Mouse (Mus musculus) forebrain, embryonic 16.5 days (tissue): ENCODE data around the gene Tmcc2. TPM values are rescaled to one million over a fixed set of nuclear protein-coding genes. Genes with fewer than 3 reads are reported as not detected.
A peak's percentile ranks its signal among the peaks of the same experiment; 100 is the strongest.

Experiments
- ATAC-seq: fragments of 200-750 bp; cut with Nextera tagmentation; 2 replicates; pipeline ENCODE4 v1.8.0; 2017; ENCODE audit warnings: mild to moderate bottlenecking, moderate library complexity
- H3K27ac ChIP-seq: fragments of 300-500 bp; sonication (generic); 2 replicates; pipeline ENCODE4 v1.5.1; 2014; ENCODE audit warnings: low read length, control low read depth
- H3K27me3 ChIP-seq: fragments of 300-500 bp; sonication (generic); replicated peaks from 2 replicates; pipeline ENCODE4 v1.6.1; 2014; ENCODE audit warnings: low read length; ENCODE audit not compliant: control insufficient read depth, insufficient read depth
- H3K36me3 ChIP-seq: fragments of 300-500 bp; sonication (generic); 2 replicates; pipeline ENCODE4 v1.6.1; 2014; ENCODE audit not compliant: control insufficient read depth, insufficient read depth
- H3K4me1 ChIP-seq: fragments of 300-500 bp; sonication (generic); replicated peaks from 2 replicates; pipeline ENCODE4 v1.6.1; 2014; ENCODE audit warnings: low read length; ENCODE audit not compliant: control insufficient read depth, insufficient read depth
- H3K4me2 ChIP-seq: fragments of 300-500 bp; sonication (generic); 2 replicates; pipeline ENCODE4 v1.6.1; 2014; ENCODE audit warnings: mild to moderate bottlenecking, low read length, control low read depth
- H3K4me3 ChIP-seq: fragments of 300-500 bp; sonication (generic); replicated peaks from 2 replicates; pipeline ENCODE4 v1.5.1; 2014; ENCODE audit warnings: mild to moderate bottlenecking, low read length, control low read depth
- H3K9ac ChIP-seq: fragments of 300-500 bp; sonication (generic); replicated peaks from 2 replicates; pipeline ENCODE4 v1.6.1; 2014; ENCODE audit warnings: low read depth, low read length, control low read depth
- H3K9me3 ChIP-seq: fragments of 300-500 bp; sonication (generic); 2 replicates; pipeline ENCODE4 v1.6.1; 2016; ENCODE audit warnings: low read length; ENCODE audit not compliant: control insufficient read depth
- WGBS: fragments of 180-500 bp; shearing (Covaris S2); extraction: QIAGEN DNeasy Blood & Tissue Kit; methylation state at CpG from one replicate; pipeline ENCODE4 v1.1.7; 2014; 5-methylcytosine and 5-hydroxymethylcytosine counted together
- polyA plus RNA-seq: library from polyadenylated mRNA; unstranded; fragments of >200 nt; fragmentation: Nextera tagmentation; extraction: Ambion mirVana; gene quantifications from 2 replicates; pipeline ENCODE4 v1.2.1, GENCODE M21; 2015

Tmcc2 gene
- polyA plus RNA-seq, 1 experiment from 2014 or later = 34.9 TPM

GRCm38 (mm10) chr1:132396705-132397104 lies 5.6 kb upstream of the Tmcc2 start:
- H3K36me3 ChIP-seq = no peaks in the 10 kb centered on the region
- H3K9ac ChIP-seq = no peak overlapping the region
- ATAC-seq = no peak; the same call in 1 of the 2 replicates
- H3K4me3 ChIP-seq = no peak overlapping the region
- WGBS = 74% methylated on average over 2 of the region's 2 CpGs
- H3K4me2 ChIP-seq = no peak overlapping the region
- peaks cover 5% of the 10 kb centered on the region; the same call in 1 of the 2 replicates for H3K9me3 ChIP-seq
- no peak overlapping the region for H3K27ac ChIP-seq
- no peaks in the 10 kb centered on the region for H3K27me3 ChIP-seq
- peaks cover 13% of the 10 kb centered on the region for H3K4me1 ChIP-seq

GRCm38 (mm10) chr1:132392872-132393271 lies 1.8 kb upstream of the Tmcc2 start:
- no peak for ATAC-seq
- H3K27ac ChIP-seq = no peak overlapping the region

GRCm38 (mm10) chr1:132391580-132392022 lies 520 bp upstream of the Tmcc2 start:
- Histone ChIP-seq H3K36me3 (no peaks in the 10 kb centered on the region), H3K9me3 (no peaks in the 10 kb centered on the region), H3K27ac (peak overlapping the region; percentile 84), H3K4me1 (peaks cover 45% of the 10 kb centered on the region), H3K4me2 (peak overlapping the region; percentile 91), H3K9ac (peak overlapping the region; percentile 97), H3K4me3 (peak overlapping the region; percentile 81), H3K27me3 (no peaks in the 10 kb centered on the region)
- WGBS = under 1% methylated on average over 36 of the region's 54 CpGs
- ATAC-seq = peak; percentile 93

More at GRCm38 (mm10) chr1:132392872-132393271, 1.8 kb upstream of the Tmcc2 start:
- no peak overlapping the region for H3K4me2 ChIP-seq
- H3K4me3 ChIP-seq = no peak overlapping the region
- 41% methylated on average over 5 of the region's 5 CpGs for WGBS
- H3K27me3 ChIP-seq = no peaks in the 10 kb centered on the region
- peaks cover 40% of the 10 kb centered on the region for H3K4me1 ChIP-seq
- no peak overlapping the region for H3K9ac ChIP-seq
- no peaks in the 10 kb centered on the region for H3K36me3 ChIP-seq
- H3K9me3 ChIP-seq = no peaks in the 10 kb centered on the region

GRCm38 (mm10) chr1:132389886-132390585 lies 1.0 kb downstream of the Tmcc2 start:
- H3K4me2 ChIP-seq = peak overlapping the region; percentile 91
- peak overlapping the region; percentile 84 for H3K27ac ChIP-seq
- H3K36me3 ChIP-seq = no peaks in the 10 kb centered on the region
- H3K27me3 ChIP-seq = no peaks in the 10 kb centered on the region
- peak overlapping the region; percentile 81 for H3K4me3 ChIP-seq
- H3K9me3 ChIP-seq = no peaks in the 10 kb centered on the region
- ATAC-seq = peak; percentile 32
- peaks cover 58% of the 10 kb centered on the region for H3K4me1 ChIP-seq
- H3K9ac ChIP-seq = peak overlapping the region; percentile 97
- 6% methylated on average over 15 of the region's 15 CpGs for WGBS

GRCm38 (mm10) chr1:132388813-132389803 lies 2.0 kb downstream of the Tmcc2 start:
- ATAC-seq = no peak
- peak overlapping the region; percentile 97 for H3K9ac ChIP-seq
- H3K9me3 ChIP-seq = no peaks in the 10 kb centered on the region
- no peaks in the 10 kb centered on the region for H3K27me3 ChIP-seq
- no peak overlapping the region; the same call in 1 of the 2 replicates for H3K27ac ChIP-seq
- no peaks in the 10 kb centered on the region for H3K36me3 ChIP-seq
- peaks cover 67% of the 10 kb centered on the region for H3K4me1 ChIP-seq
- 48% methylated on average over 8 of the region's 8 CpGs for WGBS
- peak overlapping the region; percentile 91 for H3K4me2 ChIP-seq
- H3K4me3 ChIP-seq = peak overlapping the region; percentile 81

GRCm38 (mm10) chr1:132387943-132388342 lies 3.1 kb downstream of the Tmcc2 start:
- Histone ChIP-seq H3K27me3 (no peaks in the 10 kb centered on the region), H3K9ac (peak overlapping the region; percentile 33), H3K4me2 (peak overlapping the region; percentile 91), H3K36me3 (no peaks in the 10 kb centered on the region), H3K9me3 (no peaks in the 10 kb centered on the region), H3K27ac (0 out of 2 replicates have a peak overlapping the region, but pooled peaks have one; percentile 12), H3K4me1 (peaks cover 72% of the 10 kb centered on the region), H3K4me3 (peak overlapping the region; percentile 81; the same call in 1 of the 2 replicates)
- 32% methylated on average over 4 of the region's 4 CpGs for WGBS
- no peak for ATAC-seq

GRCm38 (mm10) chr1:132386266-132386665 lies 4.8 kb downstream of the Tmcc2 start:
- H3K27ac ChIP-seq = no peak overlapping the region
- no peaks in the 10 kb centered on the region for H3K9me3 ChIP-seq
- no peak for ATAC-seq
- no peak overlapping the region for H3K9ac ChIP-seq
- no peaks in the 10 kb centered on the region for H3K36me3 ChIP-seq
- no peaks in the 10 kb centered on the region for H3K27me3 ChIP-seq
- peaks cover 60% of the 10 kb centered on the region for H3K4me1 ChIP-seq
- 57% methylated on average over 4 of the region's 4 CpGs for WGBS
- no peak overlapping the region for H3K4me3 ChIP-seq
- H3K4me2 ChIP-seq = no peak overlapping the region

GRCm38 (mm10) chr1:132385711-132386110 lies 5.4 kb downstream of the Tmcc2 start:
- Histone ChIP-seq H3K4me1 (peaks cover 59% of the 10 kb centered on the region), H3K27ac (no peak overlapping the region)

GRCm38 (mm10) chr1:132385266-132385665 lies 5.8 kb downstream of the Tmcc2 start:
- H3K4me1 ChIP-seq = peaks cover 57% of the 10 kb centered on the region
- no peaks in the 10 kb centered on the region for H3K27me3 ChIP-seq
- H3K9me3 ChIP-seq = no peaks in the 10 kb centered on the region
- no peak overlapping the region for H3K4me3 ChIP-seq
- no peaks in the 10 kb centered on the region for H3K36me3 ChIP-seq
- no peak for ATAC-seq
- no peak overlapping the region for H3K9ac ChIP-seq
- H3K4me2 ChIP-seq = no peak overlapping the region
- WGBS = 73% methylated on average over 14 of the region's 14 CpGs
- no peak overlapping the region for H3K27ac ChIP-seq

More at GRCm38 (mm10) chr1:132385711-132386110, 5.4 kb downstream of the Tmcc2 start:
- Histone ChIP-seq H3K4me3 (no peak overlapping the region), H3K4me2 (no peak overlapping the region), H3K9ac (no peak overlapping the region), H3K27me3 (no peaks in the 10 kb centered on the region), H3K9me3 (no peaks in the 10 kb centered on the region), H3K36me3 (no peaks in the 10 kb centered on the region)
- WGBS = 77% methylated on average over 4 of the region's 4 CpGs
- ATAC-seq = no peak
